Mouse (Mus musculus): ENCODE results near the gene Eef1a1. TPM values are rescaled to one million over a fixed set of nuclear protein-coding genes. Genes with fewer than 3 reads are reported as not detected.

Eef1a1 gene
- total and polyA plus RNA-seq, 2 experiments from 2014 or later, result 2,461 to 6,169 TPM

- WGBS, result under 1% methylated on average over 95 of the region's 96 CpGs
- Histone ChIP-seq H3K4me2 (ENCODE audit: low read depth, low read length, poor library complexity, severe bottlenecking) (peak within 1 kb of the TSS; percentile 66), H3K27ac (ENCODE audit: low read depth, low read length) (peak within 1 kb of the TSS; percentile 95), H3K9me3 (ENCODE audit: low read length) (no peaks in the 10 kb centered on the region), H3K36me3 (ENCODE audit: insufficient read depth, low read length) (peaks cover 9% of the 10 kb centered on the region), H3K4me1 (ENCODE audit: insufficient read depth, low read length) (peaks cover 6% of the 10 kb centered on the region; the same call in 1 of the 2 replicates), H3K27me3 (ENCODE audit: insufficient read depth, low read length) (peaks cover 27% of the 10 kb centered on the region), H3K4me3 (ENCODE audit: low read depth, low read length) (peak within 1 kb of the TSS; percentile 93), H3K9ac (replicated peaks; ENCODE audit: low read length, poor library complexity, severe bottlenecking) (peak within 1 kb of the TSS; percentile 87)
- TF ChIP-seq CTCF (IDR thresholded peaks at IDR 0.05), result 0 out of 2 replicates have a peak, but pooled peaks have one; percentile 12
- ATAC-seq (ENCODE audit: low FRiP score), result peak; percentile 94
- DNase-seq (ENCODE audit: low spot score), result peak; percentile 95
Measured at GRCm38 (mm10) chr9:78447973-78448873, 40.7 kb downstream of the Eef1a1 start, which contains the start of the genes Mto1 and Gm17324. Mto1 (plus strand) TSS chr9:78448208. Gm17324 (minus strand) TSS chr9:78448786.

GRCm38 (mm10) chr9:78447606-78447972 lies 41.4 kb downstream of the Eef1a1 start:
- peaks cover 6% of the 10 kb centered on the region; the same call in 1 of the 2 replicates for H3K4me1 ChIP-seq (ENCODE audit: insufficient read depth, low read length)
- peaks cover 4% of the 10 kb centered on the region for H3K36me3 ChIP-seq (ENCODE audit: insufficient read depth, low read length)
- no peaks in the 10 kb centered on the region for H3K9me3 ChIP-seq (ENCODE audit: low read length)
- no peak for TF ChIP-seq CTCF (IDR thresholded peaks at IDR 0.05)
- ATAC-seq (ENCODE audit: low FRiP score) (peak; percentile 19), DNase-seq (ENCODE audit: low spot score) (no peak)
- H3K4me2 ChIP-seq (ENCODE audit: low read depth, low read length, poor library complexity, severe bottlenecking), result peak overlapping the region; percentile 66
- peaks cover 34% of the 10 kb centered on the region for H3K27me3 ChIP-seq (ENCODE audit: insufficient read depth, low read length)
- H3K9ac ChIP-seq (replicated peaks; ENCODE audit: low read length, poor library complexity, severe bottlenecking), result peak overlapping the region; percentile 87; the same call in 1 of the 2 replicates
- H3K4me3 ChIP-seq (ENCODE audit: low read depth, low read length), result peak overlapping the region; percentile 93
- WGBS, result 27% methylated on average over 9 of the region's 9 CpGs
- no peak overlapping the region; the same call in 1 of the 2 replicates for H3K27ac ChIP-seq (ENCODE audit: low read depth, low read length)

GRCm38 (mm10) chr9:78442579-78443392 lies 46.2 kb downstream of the Eef1a1 start, which contains the start of gene Cgas:
Cgas (minus strand) TSS chr9:78443237.
- H3K4me2 ChIP-seq (ENCODE audit: low read depth, low read length, poor library complexity, severe bottlenecking), result peak within 1 kb of the TSS; percentile 56
- H3K4me3 ChIP-seq (ENCODE audit: low read depth, low read length), result peak within 1 kb of the TSS; percentile 40
- H3K27ac ChIP-seq (ENCODE audit: low read depth, low read length), result no peak within 1 kb of the TSS
- peak; percentile 39 for DNase-seq (ENCODE audit: low spot score)
- H3K4me1 ChIP-seq (ENCODE audit: insufficient read depth, low read length), result peaks cover 2% of the 10 kb centered on the region; the same call in 1 of the 2 replicates
- no peak within 1 kb of the TSS for H3K9ac ChIP-seq (replicated peaks; ENCODE audit: low read length, poor library complexity, severe bottlenecking)
- no peaks in the 10 kb centered on the region for H3K36me3 ChIP-seq (ENCODE audit: insufficient read depth, low read length)
- TF ChIP-seq CTCF (IDR thresholded peaks at IDR 0.05), result no peak
- H3K9me3 ChIP-seq (ENCODE audit: low read length), result no peaks in the 10 kb centered on the region
- WGBS, result 1% methylated on average over 79 of the region's 81 CpGs
- peaks cover 57% of the 10 kb centered on the region for H3K27me3 ChIP-seq (ENCODE audit: insufficient read depth, low read length)
- ATAC-seq (ENCODE audit: low FRiP score), result peak; percentile 51; the same call in 1 of the 2 replicates

GRCm38 (mm10) chr9:78442237-78442578 lies 46.7 kb downstream of the Eef1a1 start:
- 5% methylated on average over 9 of the region's 9 CpGs for WGBS
- Histone ChIP-seq H3K27me3 (ENCODE audit: insufficient read depth, low read length) (peaks cover 57% of the 10 kb centered on the region), H3K4me2 (ENCODE audit: low read depth, low read length, poor library complexity, severe bottlenecking) (peak overlapping the region; percentile 56), H3K9me3 (ENCODE audit: low read length) (no peaks in the 10 kb centered on the region), H3K36me3 (ENCODE audit: insufficient read depth, low read length) (no peaks in the 10 kb centered on the region), H3K9ac (replicated peaks; ENCODE audit: low read length, poor library complexity, severe bottlenecking) (no peak overlapping the region), H3K4me3 (ENCODE audit: low read depth, low read length) (peak overlapping the region; percentile 40), H3K4me1 (ENCODE audit: insufficient read depth, low read length) (peaks cover 2% of the 10 kb centered on the region; the same call in 1 of the 2 replicates), H3K27ac (ENCODE audit: low read depth, low read length) (no peak overlapping the region)
- ATAC-seq (ENCODE audit: low FRiP score) (no peak; the same call in 1 of the 2 replicates), DNase-seq (ENCODE audit: low spot score) (no peak)
- TF ChIP-seq CTCF (IDR thresholded peaks at IDR 0.05), result no peak

- no peak overlapping the region for H3K9ac ChIP-seq (replicated peaks; ENCODE audit: low read length, poor library complexity, severe bottlenecking)
- H3K27ac ChIP-seq (ENCODE audit: low read depth, low read length), result no peak overlapping the region
- TF ChIP-seq CTCF (IDR thresholded peaks at IDR 0.05), result peak; percentile 25; the same call in 1 of the 2 replicates
- H3K4me2 ChIP-seq (ENCODE audit: low read depth, low read length, poor library complexity, severe bottlenecking), result no peak overlapping the region
- 68% methylated on average over 5 of the region's 5 CpGs for WGBS
- ATAC-seq (ENCODE audit: low FRiP score) (no peak), DNase-seq (ENCODE audit: low spot score) (no peak)
- H3K27me3 ChIP-seq (ENCODE audit: insufficient read depth, low read length), result peaks cover 40% of the 10 kb centered on the region
- no peak overlapping the region for H3K4me3 ChIP-seq (ENCODE audit: low read depth, low read length)
- H3K36me3 ChIP-seq (ENCODE audit: insufficient read depth, low read length), result no peaks in the 10 kb centered on the region
- H3K9me3 ChIP-seq (ENCODE audit: low read length), result no peaks in the 10 kb centered on the region
- H3K4me1 ChIP-seq (ENCODE audit: insufficient read depth, low read length), result peaks cover 2% of the 10 kb centered on the region; the same call in 1 of the 2 replicates
Measured at GRCm38 (mm10) chr9:78439426-78439825, 49.5 kb downstream of the Eef1a1 start.

All from midbrain, postnatal 0 days (tissue).